ENCODE assay signal across 8 mouse cellular contexts in the genomic region with DNA sequence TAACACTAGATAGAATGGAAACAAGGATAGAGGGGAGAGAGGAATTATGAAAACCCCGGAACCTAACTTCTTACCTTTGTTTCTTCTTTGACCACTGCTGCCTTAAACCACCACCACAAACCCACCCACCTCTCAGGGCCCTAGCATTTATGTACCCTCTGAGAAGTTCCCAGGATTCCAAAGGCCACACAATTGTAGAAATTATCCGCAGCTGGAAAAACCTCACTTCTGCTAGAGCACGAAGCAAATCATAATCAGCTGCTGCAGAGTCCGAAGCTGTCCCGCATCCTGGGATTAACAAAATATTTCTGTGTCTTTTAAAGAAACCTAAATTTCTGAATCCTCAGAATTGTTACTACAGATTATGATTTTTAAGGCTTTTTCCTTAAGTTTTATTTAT. TPM values are rescaled to one million over a fixed set of nuclear protein-coding genes. Genes with fewer than 3 reads are reported as not detected.
DNase-seq lines count a peak whose midpoint lies in the region; ATAC-seq and TF ChIP-seq lines count a peak whose summit lies in the region.

A gene (minus strand): TSS at position 101 of the 400 bp plus-strand sequence.

- H3K9me3 ChIP-seq in embryonic facial prominence, embryonic 11.5 days (replicated peaks; ENCODE audit: control insufficient read depth, low read length), result no peaks in the 10 kb centered on the region
- no peaks in the 10 kb centered on the region for H3K9me3 ChIP-seq in heart, embryonic 11.5 days (replicated peaks; ENCODE audit: control insufficient read depth, low read length)
- no peaks in the 10 kb centered on the region for H3K9me3 ChIP-seq in midbrain, embryonic 16.5 days (replicated peaks; ENCODE audit: control insufficient read depth, low read length, poor library complexity, severe bottlenecking)

- H3K4me2 ChIP-seq in embryonic facial prominence, embryonic 11.5 days (ENCODE audit: low read depth, low read length), result no peak within 1 kb of the TSS
- H3K4me2 ChIP-seq in heart, embryonic 11.5 days, result no peak within 1 kb of the TSS
- no peak within 1 kb of the TSS for H3K4me2 ChIP-seq in midbrain, embryonic 16.5 days (ENCODE audit: low read length)

- no peak for DNase-seq in liver, adult 2 months (ENCODE audit: extremely low read depth, low read depth, low spot score)
- DNase-seq in liver, result no peak
- DNase-seq in embryonic facial prominence, embryonic 11.5 days (ENCODE audit: low spot score), result no peak
- DNase-seq in layer of hippocampus, postnatal 36 days, result no peak
- DNase-seq in T-cell, adult 2 months (ENCODE audit: low spot score), result no peak

- no peaks in the 10 kb centered on the region for H3K36me3 ChIP-seq in liver, adult 2 months (ENCODE audit: control insufficient read depth, insufficient read depth, low read length)
- no peaks in the 10 kb centered on the region for H3K36me3 ChIP-seq in embryonic facial prominence, embryonic 11.5 days (replicated peaks; ENCODE audit: control insufficient read depth, insufficient read depth, low read depth, low read length)
- no peaks in the 10 kb centered on the region for H3K36me3 ChIP-seq in heart, embryonic 11.5 days (ENCODE audit: control insufficient read depth, insufficient read depth, low read length)
- no peaks in the 10 kb centered on the region for H3K36me3 ChIP-seq in midbrain, embryonic 16.5 days (ENCODE audit: control insufficient read depth, insufficient read depth, low read length)

- no peaks in the 10 kb centered on the region for H3K79me2 ChIP-seq in liver, adult 2 months (ENCODE audit: control insufficient read depth, insufficient read depth, low read length)

- H3K9ac ChIP-seq in liver, adult 2 months (ENCODE audit: low read depth, low read length), result no peak within 1 kb of the TSS
- H3K9ac ChIP-seq in embryonic facial prominence, embryonic 11.5 days (replicated peaks; ENCODE audit: low read length), result no peak within 1 kb of the TSS
- H3K9ac ChIP-seq in heart, embryonic 11.5 days (ENCODE audit: low read depth, low read length), result no peak within 1 kb of the TSS
- no peak within 1 kb of the TSS for H3K9ac ChIP-seq in midbrain, embryonic 16.5 days (ENCODE audit: low read depth, low read length)

- WGBS in liver, adult 2 months, result 97% methylated on average over 5 of the region's 5 CpGs
- 89% methylated on average over 5 of the region's 5 CpGs for WGBS in embryonic facial prominence, embryonic 11.5 days
- WGBS in heart, embryonic 11.5 days (ENCODE audit: insufficient replicate concordance), result 84% methylated on average over 5 of the region's 5 CpGs
- WGBS in midbrain, embryonic 16.5 days, result 94% methylated on average over 5 of the region's 5 CpGs

- no peaks in the 10 kb centered on the region for H3K27me3 ChIP-seq in liver, adult 2 months (ENCODE audit: control insufficient read depth, insufficient read depth, low read length)
- H3K27me3 ChIP-seq in embryonic facial prominence, embryonic 11.5 days (ENCODE audit: control insufficient read depth, insufficient read depth, low read length), result no peaks in the 10 kb centered on the region
- no peaks in the 10 kb centered on the region for H3K27me3 ChIP-seq in heart, embryonic 11.5 days (ENCODE audit: control insufficient read depth, insufficient read depth, low read length)
- no peaks in the 10 kb centered on the region for H3K27me3 ChIP-seq in midbrain, embryonic 16.5 days (ENCODE audit: control insufficient read depth, insufficient read depth, low read depth, low read length)

- no peak within 1 kb of the TSS for H3K27ac ChIP-seq in liver, adult 2 months (replicated peaks; ENCODE audit: insufficient read depth, low read depth, low read length)
- H3K27ac ChIP-seq in embryonic facial prominence, embryonic 11.5 days (replicated peaks; ENCODE audit: low read depth, low read length), result no peak within 1 kb of the TSS
- H3K27ac ChIP-seq in heart, embryonic 11.5 days (ENCODE audit: low read depth, low read length), result no peak within 1 kb of the TSS
- H3K27ac ChIP-seq in midbrain, embryonic 16.5 days (ENCODE audit: low read length), result no peak within 1 kb of the TSS

- peaks cover 1% of the 10 kb centered on the region; the same call in 1 of the 2 replicates for H3K4me1 ChIP-seq in liver, adult 2 months (ENCODE audit: control insufficient read depth, insufficient read depth, low read length)
- no peaks in the 10 kb centered on the region for H3K4me1 ChIP-seq in embryonic facial prominence, embryonic 11.5 days (ENCODE audit: control insufficient read depth, insufficient read depth, low read length)
- H3K4me1 ChIP-seq in heart, embryonic 11.5 days (ENCODE audit: control insufficient read depth, insufficient read depth, low read length), result no peaks in the 10 kb centered on the region
- peaks cover 4% of the 10 kb centered on the region; the same call in 1 of the 2 replicates for H3K4me1 ChIP-seq in midbrain, embryonic 16.5 days (ENCODE audit: control insufficient read depth, insufficient read depth, low read length)

- no peak for TF ChIP-seq POLR2A in liver, adult 2 months (IDR thresholded peaks at IDR 0.05; ENCODE audit: extremely low read depth, insufficient read depth, low read length)

- TF ChIP-seq CTCF in liver, adult 2 months (IDR thresholded peaks at IDR 0.05; ENCODE audit: low read depth, low read length), result no peak

- ATAC-seq in embryonic facial prominence, embryonic 11.5 days (replicated peaks; ENCODE audit: insufficient number of reproducible peaks, low FRiP score, low TSS enrichment, low read depth), result no peak
- ATAC-seq in heart, embryonic 11.5 days (replicated peaks; ENCODE audit: insufficient number of reproducible peaks, low FRiP score, low TSS enrichment), result no peak
- no peak for ATAC-seq in midbrain, embryonic 16.5 days
- ATAC-seq in frontal cortex, adult (ENCODE audit: low TSS enrichment), result no peak

- no peak within 1 kb of the TSS for H3K4me3 ChIP-seq in liver, adult 2 months (ENCODE audit: insufficient read depth, low read depth, low read length)
- no peak within 1 kb of the TSS for H3K4me3 ChIP-seq in embryonic facial prominence, embryonic 11.5 days (ENCODE audit: low read depth, low read length)
- no peak within 1 kb of the TSS for H3K4me3 ChIP-seq in heart, embryonic 11.5 days (ENCODE audit: low read depth, low read length)
- H3K4me3 ChIP-seq in midbrain, embryonic 16.5 days (ENCODE audit: low read depth, low read length), result no peak within 1 kb of the TSS

RNA-seq across cellular contexts. Expression of the gene that starts here (rescaled TPM):
- 40.9 and 41.8 TPM in 2 replicates for total RNA-seq in liver, adult 2 months (2014; rRNA removed)
- polyA plus RNA-seq in liver, adult 2 months (2012; rRNA removed), result 8.9 and 14.3 TPM in 2 replicates
- 33.7 and 35.7 TPM in 2 replicates for polyA plus RNA-seq in embryonic facial prominence, embryonic 11.5 days (2014; fragmentation: Nextera tagmentation; extraction: Ambion mirVana)
- polyA plus RNA-seq in heart, embryonic 11.5 days (2014; fragmentation: Nextera tagmentation; extraction: Ambion mirVana), result 34.4 and 41.2 TPM in 2 replicates
- 100 to 1,000 TPM in 1 of 2 experiments, 10 to 100 TPM in 1; 86.0 to 101 TPM for total RNA-seq in layer of hippocampus, postnatal 36 days (2021)
- 35.4 and 40.8 TPM in 2 replicates for polyA plus RNA-seq in midbrain, embryonic 16.5 days (2015; fragmentation: Nextera tagmentation; extraction: Ambion mirVana)
